Mouse (Mus musculus) ES-Bruce4 (cell line): ENCODE measurements around the gene Tsen2. TPM values are rescaled to one million over a fixed set of nuclear protein-coding genes. Genes with fewer than 3 reads are reported as not detected.
A peak's percentile ranks its signal among the peaks of the same experiment; 100 is the strongest.

Experiments
- H3K27ac ChIP-seq: 2 replicates; pipeline ENCODE4 v1.5.1; 2012; ENCODE audit warnings: low read length, inconsistent platforms; ENCODE audit not compliant: insufficient read depth
- H3K27me3 ChIP-seq: 2 replicates; pipeline ENCODE4 v1.6.1; 2012; ENCODE audit warnings: mild to moderate bottlenecking, low read length, inconsistent platforms; ENCODE audit not compliant: control insufficient read depth, poor library complexity, insufficient read depth, severe bottlenecking
- H3K36me3 ChIP-seq: 2 replicates; pipeline ENCODE4 v1.6.1; 2012; ENCODE audit warnings: inconsistent platforms, mild to moderate bottlenecking, low read length, moderate library complexity; ENCODE audit not compliant: control insufficient read depth, poor library complexity, insufficient read depth, severe bottlenecking
- H3K4me1 ChIP-seq: one replicate; pipeline ENCODE4 v1.8.1; 2011; ENCODE audit warnings: low read length; ENCODE audit not compliant: control insufficient read depth, insufficient read depth
- H3K4me3 ChIP-seq: 2 replicates; pipeline ENCODE4 v1.5.1; 2011; ENCODE audit warnings: low read depth, mild to moderate bottlenecking, low read length
- H3K9ac ChIP-seq: 2 replicates; pipeline ENCODE4 v1.6.1; 2012; ENCODE audit warnings: low read depth, mild to moderate bottlenecking, inconsistent platforms; ENCODE audit not compliant: poor library complexity, severe bottlenecking
- H3K9me3 ChIP-seq: replicated peaks from 2 replicates; pipeline ENCODE4 v1.6.1; 2012; ENCODE audit warnings: mild to moderate bottlenecking, low read length, inconsistent platforms; ENCODE audit not compliant: control insufficient read depth, poor library complexity, insufficient read depth, severe bottlenecking
- CTCF ChIP-seq: IDR thresholded peaks from one replicate; pipeline ENCODE4 v1.8.1; 2011; ENCODE audit warnings: low read depth, low read length
- EP300 ChIP-seq: IDR thresholded peaks from 2 replicates; pipeline ENCODE4 v1.6.1; 2011; ENCODE audit warnings: low read depth, low read length; ENCODE audit not compliant: insufficient read depth
- POLR2A ChIP-seq: IDR thresholded peaks from one replicate; pipeline ENCODE4 v1.8.1; 2011; ENCODE audit warnings: low read length; ENCODE audit not compliant: insufficient read depth
- polyA plus RNA-seq: library from polyadenylated mRNA; stranded (reverse); fragments of >200 nt; gene quantifications from 2 replicates; pipeline ENCODE4 v1.2.4, GENCODE M21; 2011; ENCODE audit warnings: low read depth; ENCODE audit not compliant: missing spikeins, insufficient read depth, insufficient read length

Gene Tsen2
- polyA plus RNA-seq, 1 experiment = 28.4 TPM

GRCm38 (mm10) chr6:115542341-115542740 is 2.1 kb upstream of the Tsen2 start:
- Histone ChIP-seq H3K36me3 (no peaks in the 10 kb centered on the region), H3K27me3 (no peaks in the 10 kb centered on the region), H3K9ac (no peak overlapping the region), H3K4me1 (no peaks in the 10 kb centered on the region), H3K9me3 (no peaks in the 10 kb centered on the region), H3K4me3 (no peak overlapping the region), H3K27ac (no peak overlapping the region)
- no peak for TF ChIP-seq POLR2A
- no peak for TF ChIP-seq CTCF
- TF ChIP-seq EP300 = no peak

- Histone ChIP-seq H3K4me1 (no peaks in the 10 kb centered on the region), H3K9me3 (no peaks in the 10 kb centered on the region)
- TF ChIP-seq EP300 (no peak), POLR2A (no peak), CTCF (peak; percentile 57)
These were observed 1.8 kb downstream of the Tsen2 start for GRCm38 (mm10) chr6:115546276-115546675.

GRCm38 (mm10) chr6:115555485-115555884 is 11.0 kb downstream of the Tsen2 start:
- Histone ChIP-seq H3K4me3 (no peak overlapping the region), H3K36me3 (peaks cover 5% of the 10 kb centered on the region; the same call in 1 of the 2 replicates), H3K27me3 (no peaks in the 10 kb centered on the region), H3K9me3 (no peaks in the 10 kb centered on the region), H3K27ac (no peak overlapping the region), H3K4me1 (no peaks in the 10 kb centered on the region), H3K9ac (no peak overlapping the region)
- TF ChIP-seq EP300 = no peak
- no peak for TF ChIP-seq CTCF
- no peak for TF ChIP-seq POLR2A

More at GRCm38 (mm10) chr6:115546276-115546675, 1.8 kb downstream of the Tsen2 start:
- H3K27me3 ChIP-seq = no peaks in the 10 kb centered on the region
- no peak overlapping the region for H3K4me3 ChIP-seq
- 0 out of 2 replicates have a peak, but pooled peaks cover 5% of the 10 kb centered on the region for H3K36me3 ChIP-seq
- H3K27ac ChIP-seq = no peak overlapping the region
- H3K9ac ChIP-seq = no peak overlapping the region

- Histone ChIP-seq H3K9me3 (no peaks in the 10 kb centered on the region), H3K9ac (no peak overlapping the region), H3K27ac (no peak overlapping the region), H3K4me3 (no peak overlapping the region), H3K36me3 (peaks cover 9% of the 10 kb centered on the region; the same call in 1 of the 2 replicates), H3K27me3 (no peaks in the 10 kb centered on the region), H3K4me1 (no peaks in the 10 kb centered on the region)
- no peak for TF ChIP-seq EP300
- no peak for TF ChIP-seq CTCF
- TF ChIP-seq POLR2A = no peak
These were observed 13.7 kb downstream of the Tsen2 start for GRCm38 (mm10) chr6:115558176-115558575.

- peaks cover 13% of the 10 kb centered on the region for H3K36me3 ChIP-seq
- no peaks in the 10 kb centered on the region for H3K9me3 ChIP-seq
- H3K27me3 ChIP-seq = no peaks in the 10 kb centered on the region
These were observed 15.5 kb downstream of the Tsen2 start for GRCm38 (mm10) chr6:115559651-115560632.

More at GRCm38 (mm10) chr6:115559651-115560632, 15.5 kb downstream of the Tsen2 start:
- no peak overlapping the region for H3K9ac ChIP-seq
- TF ChIP-seq CTCF (no peak), POLR2A (no peak), EP300 (no peak)
- H3K4me1 ChIP-seq = no peaks in the 10 kb centered on the region
- H3K27ac ChIP-seq = no peak overlapping the region
- no peak overlapping the region for H3K4me3 ChIP-seq
